Mouse (Mus musculus): ENCODE data around the gene Kdelc2. TPM values are rescaled to one million over a fixed set of nuclear protein-coding genes. Genes with fewer than 3 reads are reported as not detected.

The Kdelc2 gene
- polyA plus RNA-seq, 1 experiment, result 1.4 TPM

- TF ChIP-seq CTCF (IDR thresholded peaks at IDR 0.05; ENCODE audit: control insufficient read depth, insufficient read depth, insufficient replicate concordance, low read depth, low read length), result no peak
- no peaks in the 10 kb centered on the region for H3K27me3 ChIP-seq (ENCODE audit: control insufficient read depth, insufficient read depth, low read length)
These were observed 39.0 kb upstream of the Kdelc2 start for GRCm38 (mm10) chr9:53344646-53345432.

GRCm38 (mm10) chr9:53345728-53346127 is 38.1 kb upstream of the Kdelc2 start:
- peaks cover 5% of the 10 kb centered on the region for H3K4me1 ChIP-seq (ENCODE audit: control insufficient read depth, insufficient read depth, low read length)
- no peak overlapping the region for H3K27ac ChIP-seq (ENCODE audit: control insufficient read depth, insufficient read depth, low read depth, low read length)
- no peaks in the 10 kb centered on the region for H3K27me3 ChIP-seq (ENCODE audit: control insufficient read depth, insufficient read depth, low read length)
- TF ChIP-seq POLR2A (IDR thresholded peaks at IDR 0.05; ENCODE audit: control insufficient read depth, low read depth, low read length) (no peak), CTCF (IDR thresholded peaks at IDR 0.05; ENCODE audit: control insufficient read depth, insufficient read depth, insufficient replicate concordance, low read depth, low read length) (no peak)
- no peak overlapping the region for H3K4me3 ChIP-seq (ENCODE audit: control insufficient read depth, low read depth, low read length)
- H3K36me3 ChIP-seq (ENCODE audit: control insufficient read depth, insufficient read depth, low read length), result no peaks in the 10 kb centered on the region

More at GRCm38 (mm10) chr9:53344646-53345432, 39.0 kb upstream of the Kdelc2 start:
- Histone ChIP-seq H3K27ac (ENCODE audit: control insufficient read depth, insufficient read depth, low read depth, low read length) (no peak overlapping the region), H3K36me3 (ENCODE audit: control insufficient read depth, insufficient read depth, low read length) (no peaks in the 10 kb centered on the region), H3K4me3 (ENCODE audit: control insufficient read depth, low read depth, low read length) (no peak overlapping the region), H3K4me1 (ENCODE audit: control insufficient read depth, insufficient read depth, low read length) (peaks cover 9% of the 10 kb centered on the region)

GRCm38 (mm10) chr9:53346402-53346801 is 37.4 kb upstream of the Kdelc2 start:
- H3K27me3 ChIP-seq (ENCODE audit: control insufficient read depth, insufficient read depth, low read length), result no peaks in the 10 kb centered on the region
- H3K4me3 ChIP-seq (ENCODE audit: control insufficient read depth, low read depth, low read length), result no peak overlapping the region
- no peaks in the 10 kb centered on the region for H3K36me3 ChIP-seq (ENCODE audit: control insufficient read depth, insufficient read depth, low read length)
- H3K4me1 ChIP-seq (ENCODE audit: control insufficient read depth, insufficient read depth, low read length), result no peaks in the 10 kb centered on the region
- no peak overlapping the region for H3K27ac ChIP-seq (ENCODE audit: control insufficient read depth, insufficient read depth, low read depth, low read length)
- TF ChIP-seq POLR2A (IDR thresholded peaks at IDR 0.05; ENCODE audit: control insufficient read depth, low read depth, low read length), result no peak

- no peaks in the 10 kb centered on the region for H3K27me3 ChIP-seq (ENCODE audit: control insufficient read depth, insufficient read depth, low read length)
- H3K27ac ChIP-seq (ENCODE audit: control insufficient read depth, insufficient read depth, low read depth, low read length), result no peak overlapping the region
- H3K4me3 ChIP-seq (ENCODE audit: control insufficient read depth, low read depth, low read length), result no peak overlapping the region
- no peaks in the 10 kb centered on the region for H3K36me3 ChIP-seq (ENCODE audit: control insufficient read depth, insufficient read depth, low read length)
- no peaks in the 10 kb centered on the region for H3K4me1 ChIP-seq (ENCODE audit: control insufficient read depth, insufficient read depth, low read length)
- TF ChIP-seq POLR2A (IDR thresholded peaks at IDR 0.05; ENCODE audit: control insufficient read depth, low read depth, low read length), result no peak
- no peak for TF ChIP-seq CTCF (IDR thresholded peaks at IDR 0.05; ENCODE audit: control insufficient read depth, insufficient read depth, insufficient replicate concordance, low read depth, low read length)
These were observed 34.6 kb upstream of the Kdelc2 start for GRCm38 (mm10) chr9:53349211-53349610.

- no peaks in the 10 kb centered on the region for H3K36me3 ChIP-seq (ENCODE audit: control insufficient read depth, insufficient read depth, low read length)
- TF ChIP-seq POLR2A (IDR thresholded peaks at IDR 0.05; ENCODE audit: control insufficient read depth, low read depth, low read length), result no peak
- no peak for TF ChIP-seq CTCF (IDR thresholded peaks at IDR 0.05; ENCODE audit: control insufficient read depth, insufficient read depth, insufficient replicate concordance, low read depth, low read length)
- H3K4me3 ChIP-seq (ENCODE audit: control insufficient read depth, low read depth, low read length), result no peak overlapping the region
- no peaks in the 10 kb centered on the region for H3K4me1 ChIP-seq (ENCODE audit: control insufficient read depth, insufficient read depth, low read length)
- no peaks in the 10 kb centered on the region for H3K27me3 ChIP-seq (ENCODE audit: control insufficient read depth, insufficient read depth, low read length)
- no peak overlapping the region for H3K27ac ChIP-seq (ENCODE audit: control insufficient read depth, insufficient read depth, low read depth, low read length)
These were observed 33.5 kb upstream of the Kdelc2 start for GRCm38 (mm10) chr9:53350331-53350730.

- TF ChIP-seq POLR2A (IDR thresholded peaks at IDR 0.05; ENCODE audit: control insufficient read depth, low read depth, low read length), result no peak
- no peak for TF ChIP-seq CTCF (IDR thresholded peaks at IDR 0.05; ENCODE audit: control insufficient read depth, insufficient read depth, insufficient replicate concordance, low read depth, low read length)
- Histone ChIP-seq H3K27me3 (ENCODE audit: control insufficient read depth, insufficient read depth, low read length) (no peaks in the 10 kb centered on the region), H3K36me3 (ENCODE audit: control insufficient read depth, insufficient read depth, low read length) (no peaks in the 10 kb centered on the region), H3K4me1 (ENCODE audit: control insufficient read depth, insufficient read depth, low read length) (no peaks in the 10 kb centered on the region), H3K4me3 (ENCODE audit: control insufficient read depth, low read depth, low read length) (no peak overlapping the region), H3K27ac (ENCODE audit: control insufficient read depth, insufficient read depth, low read depth, low read length) (no peak overlapping the region)
These were observed 31.9 kb upstream of the Kdelc2 start for GRCm38 (mm10) chr9:53351899-53352298.

- Histone ChIP-seq H3K4me1 (ENCODE audit: control insufficient read depth, insufficient read depth, low read length) (no peaks in the 10 kb centered on the region), H3K4me3 (ENCODE audit: control insufficient read depth, low read depth, low read length) (no peak overlapping the region), H3K27me3 (ENCODE audit: control insufficient read depth, insufficient read depth, low read length) (no peaks in the 10 kb centered on the region), H3K36me3 (ENCODE audit: control insufficient read depth, insufficient read depth, low read length) (no peaks in the 10 kb centered on the region), H3K27ac (ENCODE audit: control insufficient read depth, insufficient read depth, low read depth, low read length) (no peak overlapping the region)
- TF ChIP-seq POLR2A (IDR thresholded peaks at IDR 0.05; ENCODE audit: control insufficient read depth, low read depth, low read length), result no peak
- TF ChIP-seq CTCF (IDR thresholded peaks at IDR 0.05; ENCODE audit: control insufficient read depth, insufficient read depth, insufficient replicate concordance, low read depth, low read length), result no peak
These were observed 30.7 kb upstream of the Kdelc2 start for GRCm38 (mm10) chr9:53353161-53353560.
